Mouse (Mus musculus) kidney, embryonic 14.5 days (tissue): ENCODE results near the gene Gtf2h1. TPM values are rescaled to one million over a fixed set of nuclear protein-coding genes. Genes with fewer than 3 reads are reported as not detected.

ENCODE experiments used
- ATAC-seq: fragments of 200-750 bp; cut with Nextera tagmentation; 2 replicates; pipeline ENCODE4 v1.8.0; 2017; ENCODE audit warnings: moderate number of reproducible peaks, mild to moderate bottlenecking, moderate TSS enrichment, moderate library complexity; ENCODE audit not compliant: low FRiP score, low TSS enrichment
- H3K27ac ChIP-seq: fragments of 300-500 bp; sonication (generic); 2 replicates; pipeline ENCODE4 v1.5.1; 2014; ENCODE audit warnings: low read depth, mild to moderate bottlenecking, low read length, moderate library complexity, mixed read lengths
- H3K27me3 ChIP-seq: fragments of 300-500 bp; sonication (generic); 2 replicates; pipeline ENCODE4 v1.6.1; 2014; ENCODE audit warnings: mild to moderate bottlenecking, low read length; ENCODE audit not compliant: control insufficient read depth, insufficient read depth
- H3K36me3 ChIP-seq: fragments of 300-500 bp; sonication (generic); 2 replicates; pipeline ENCODE4 v1.6.1; 2014; ENCODE audit warnings: low read length, mixed read lengths; ENCODE audit not compliant: control insufficient read depth, insufficient read depth
- H3K4me1 ChIP-seq: fragments of 300-500 bp; sonication (generic); 2 replicates; pipeline ENCODE4 v1.6.1; 2014; ENCODE audit warnings: low read length, mixed read lengths; ENCODE audit not compliant: control insufficient read depth, insufficient read depth
- H3K4me2 ChIP-seq: fragments of 300-500 bp; sonication (generic); replicated peaks from 2 replicates; pipeline ENCODE4 v1.6.1; 2014; ENCODE audit warnings: low read depth, mild to moderate bottlenecking, low read length
- H3K4me3 ChIP-seq: fragments of 300-500 bp; sonication (generic); 2 replicates; pipeline ENCODE4 v1.5.1; 2014; ENCODE audit warnings: mild to moderate bottlenecking, low read length
- H3K9ac ChIP-seq: fragments of 300-500 bp; sonication (generic); 2 replicates; pipeline ENCODE4 v1.6.1; 2014; ENCODE audit warnings: low read depth, mild to moderate bottlenecking, low read length, moderate library complexity
- H3K9me3 ChIP-seq: fragments of 300-500 bp; sonication (generic); 2 replicates; pipeline ENCODE4 v1.6.1; 2016; ENCODE audit warnings: low read length; ENCODE audit not compliant: control insufficient read depth
- WGBS: fragments of 180-500 bp; shearing (Covaris S2); extraction: QIAGEN DNeasy Blood & Tissue Kit; methylation state at CpG from one replicate; pipeline ENCODE4 v1.1.7; 2014; 5-methylcytosine and 5-hydroxymethylcytosine counted together
- polyA plus RNA-seq: library from polyadenylated mRNA; unstranded; fragments of >200 nt; fragmentation: Nextera tagmentation; extraction: Ambion mirVana; gene quantifications from 2 replicates; pipeline ENCODE4 v1.2.1, GENCODE M21; 2014

Gene Gtf2h1
- polyA plus RNA-seq, 1 experiment from 2014 or later: 43.2 TPM

GRCm38 (mm10) chr7:46842278-46842677 lies 46.4 kb downstream of the Gtf2h1 start:
- WGBS: 34% methylated on average over 5 of the region's 5 CpGs
- H3K4me3 ChIP-seq: no peak overlapping the region
- no peak for ATAC-seq
- H3K27me3 ChIP-seq: no peaks in the 10 kb centered on the region
- no peak overlapping the region for H3K9ac ChIP-seq
- no peak overlapping the region for H3K4me2 ChIP-seq
- no peaks in the 10 kb centered on the region for H3K36me3 ChIP-seq
- peaks cover 32% of the 10 kb centered on the region for H3K4me1 ChIP-seq
- no peak overlapping the region for H3K27ac ChIP-seq
- H3K9me3 ChIP-seq: no peaks in the 10 kb centered on the region

- Histone ChIP-seq H3K4me2 (no peak overlapping the region), H3K9me3 (no peaks in the 10 kb centered on the region), H3K4me1 (peaks cover 20% of the 10 kb centered on the region), H3K36me3 (peaks cover 9% of the 10 kb centered on the region; the same call in 1 of the 2 replicates), H3K4me3 (no peak overlapping the region), H3K27me3 (no peaks in the 10 kb centered on the region), H3K9ac (no peak overlapping the region), H3K27ac (no peak overlapping the region)
- 95% methylated on average over 4 of the region's 4 CpGs for WGBS
- no peak for ATAC-seq
Measured at GRCm38 (mm10) chr7:46843576-46843975, 47.7 kb downstream of the Gtf2h1 start.

- no peaks in the 10 kb centered on the region for H3K27me3 ChIP-seq
- H3K4me2 ChIP-seq: peak overlapping the region; percentile 89
- ATAC-seq: peak; percentile 94
- H3K9ac ChIP-seq: peak overlapping the region; percentile 93
- no peaks in the 10 kb centered on the region for H3K9me3 ChIP-seq
- peaks cover 26% of the 10 kb centered on the region for H3K36me3 ChIP-seq
- H3K4me1 ChIP-seq: 0 out of 2 replicates have a peak, but pooled peaks cover 10% of the 10 kb centered on the region
- WGBS: under 1% methylated on average over 42 of the region's 51 CpGs
- H3K4me3 ChIP-seq: peak overlapping the region; percentile 92
- H3K27ac ChIP-seq: peak overlapping the region; percentile 96
Measured at GRCm38 (mm10) chr7:46845211-46845977, 49.5 kb downstream of the Gtf2h1 start.

GRCm38 (mm10) chr7:46845978-46846485 lies 50.1 kb downstream of the Gtf2h1 start:
- Histone ChIP-seq H3K27me3 (no peaks in the 10 kb centered on the region), H3K9ac (peak overlapping the region; percentile 93), H3K36me3 (peaks cover 33% of the 10 kb centered on the region), H3K4me3 (peak overlapping the region; percentile 92), H3K9me3 (no peaks in the 10 kb centered on the region), H3K27ac (peak overlapping the region; percentile 96), H3K4me2 (peak overlapping the region; percentile 89), H3K4me1 (0 out of 2 replicates have a peak, but pooled peaks cover 10% of the 10 kb centered on the region)
- WGBS: under 1% methylated on average over 36 of the region's 36 CpGs
- ATAC-seq: peak; percentile 40

GRCm38 (mm10) chr7:46846486-46847244 lies 50.8 kb downstream of the Gtf2h1 start:
- Histone ChIP-seq H3K9ac (peak overlapping the region; percentile 93), H3K27me3 (no peaks in the 10 kb centered on the region), H3K4me3 (peak overlapping the region; percentile 92), H3K9me3 (no peaks in the 10 kb centered on the region), H3K36me3 (peaks cover 39% of the 10 kb centered on the region), H3K27ac (peak overlapping the region; percentile 96), H3K4me2 (peak overlapping the region; percentile 89), H3K4me1 (0 out of 2 replicates have a peak, but pooled peaks cover 10% of the 10 kb centered on the region)
- 1% methylated on average over 28 of the region's 28 CpGs for WGBS
- peak; percentile 37 for ATAC-seq

GRCm38 (mm10) chr7:46849287-46849686 lies 53.4 kb downstream of the Gtf2h1 start:
- no peak overlapping the region for H3K9ac ChIP-seq
- WGBS: 80% methylated on average over 5 of the region's 5 CpGs
- no peaks in the 10 kb centered on the region for H3K9me3 ChIP-seq
- 0 out of 2 replicates have a peak, but pooled peaks cover 10% of the 10 kb centered on the region for H3K4me1 ChIP-seq
- no peak for ATAC-seq
- no peaks in the 10 kb centered on the region for H3K27me3 ChIP-seq
- peaks cover 65% of the 10 kb centered on the region for H3K36me3 ChIP-seq
- no peak overlapping the region for H3K4me3 ChIP-seq
- H3K27ac ChIP-seq: no peak overlapping the region
- no peak overlapping the region for H3K4me2 ChIP-seq

- Histone ChIP-seq H3K27ac (no peak overlapping the region), H3K4me3 (no peak overlapping the region), H3K4me2 (no peak overlapping the region), H3K27me3 (no peaks in the 10 kb centered on the region), H3K36me3 (peaks cover 82% of the 10 kb centered on the region), H3K9ac (no peak overlapping the region), H3K9me3 (no peaks in the 10 kb centered on the region), H3K4me1 (0 out of 2 replicates have a peak, but pooled peaks cover 3% of the 10 kb centered on the region)
- ATAC-seq: no peak
- 81% methylated on average over 7 of the region's 7 CpGs for WGBS
Measured at GRCm38 (mm10) chr7:46851026-46851425, 55.1 kb downstream of the Gtf2h1 start.

- Histone ChIP-seq H3K27me3 (no peaks in the 10 kb centered on the region), H3K4me1 (no peaks in the 10 kb centered on the region), H3K4me3 (no peak overlapping the region), H3K36me3 (peaks cover 85% of the 10 kb centered on the region), H3K9ac (no peak overlapping the region), H3K27ac (no peak overlapping the region), H3K9me3 (no peaks in the 10 kb centered on the region), H3K4me2 (no peak overlapping the region)
- ATAC-seq: no peak
- 94% methylated on average over 1 of the region's 1 CpGs for WGBS
Measured at GRCm38 (mm10) chr7:46852666-46853065, 56.8 kb downstream of the Gtf2h1 start.
